Mouse (Mus musculus): ENCODE measurements around the gene Clp1. TPM values are rescaled to one million over a fixed set of nuclear protein-coding genes. Genes with fewer than 3 reads are reported as not detected.

The Clp1 gene
- total RNA-seq, 4 experiments from 2014 or later: 7.4 to 10.4 (median 8.5) TPM

DNA sequence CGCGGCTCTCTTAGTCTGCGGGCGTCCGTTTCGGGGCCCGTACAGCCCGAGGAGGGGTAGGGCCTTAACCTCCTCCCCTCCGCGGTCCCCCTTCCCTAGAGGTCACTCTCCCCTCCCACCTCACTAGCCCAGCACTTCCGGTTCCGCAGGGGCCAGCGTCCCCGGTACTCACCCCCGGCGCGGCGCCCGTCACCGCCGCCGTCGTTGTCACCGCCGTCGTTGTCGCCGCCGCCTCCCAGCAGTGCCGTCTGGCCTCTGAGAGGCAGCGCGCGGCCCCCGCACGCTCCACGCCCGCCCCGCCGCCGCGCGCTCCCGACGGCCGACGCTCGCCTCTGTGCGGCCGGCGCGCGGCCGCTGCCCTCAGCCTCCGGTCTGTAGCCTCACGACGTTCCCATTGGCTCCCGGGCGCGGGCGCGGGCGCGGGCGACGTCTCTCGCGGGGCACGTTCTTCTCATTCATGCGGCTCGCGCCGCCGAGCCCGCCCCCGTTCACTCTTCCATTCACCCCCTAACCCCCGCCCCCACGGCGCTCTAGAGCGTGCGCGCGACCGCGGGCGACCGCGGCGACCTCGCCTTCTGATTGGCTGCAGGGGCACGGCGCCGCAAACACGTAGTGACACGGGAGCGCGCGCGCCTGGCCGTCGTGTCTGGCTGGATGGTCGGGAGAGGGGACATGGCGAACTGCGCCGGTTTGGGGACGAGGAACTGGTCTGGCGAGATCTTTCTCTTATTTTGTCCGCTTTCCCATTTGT lies 12.2 kb downstream of the Clp1 start, which contains the start of gene Zdhhc5:
Gene Zdhhc5 (minus strand): TSS at position 370 of the 751 bp plus-strand sequence.
- peak; percentile 96 to 99 for DNase-seq (ENCODE audit: low spot score in 2 of 2)

DNA sequence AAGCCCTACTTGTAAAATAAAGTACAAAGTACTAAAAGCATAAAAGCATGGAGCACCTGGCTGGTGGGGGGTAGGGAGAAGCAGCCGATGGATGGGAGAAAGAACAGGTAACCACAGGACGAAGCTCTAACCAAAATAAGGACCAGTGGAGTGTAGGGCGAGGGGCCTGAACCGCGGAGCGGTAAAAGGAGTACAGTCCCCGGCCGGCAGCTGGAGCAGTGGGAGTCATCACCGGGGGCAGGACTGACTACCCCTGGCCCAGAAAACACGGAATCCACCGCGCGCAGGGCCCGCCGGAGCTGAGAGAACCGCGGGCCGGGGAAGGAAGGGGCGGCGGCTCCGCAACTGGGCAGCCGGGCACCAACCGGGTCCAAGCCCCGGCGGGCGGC lies 12.7 kb downstream of the Clp1 start:
- peak in 1 of 2 experiments; percentile 33 for DNase-seq (ENCODE audit: low spot score in 2 of 2)

GRCm38 (mm10) chr2:84711898-84712297 lies 15.3 kb downstream of the Clp1 start:
- DNase-seq (ENCODE audit: low spot score in 2 of 2): no peak

DNA sequence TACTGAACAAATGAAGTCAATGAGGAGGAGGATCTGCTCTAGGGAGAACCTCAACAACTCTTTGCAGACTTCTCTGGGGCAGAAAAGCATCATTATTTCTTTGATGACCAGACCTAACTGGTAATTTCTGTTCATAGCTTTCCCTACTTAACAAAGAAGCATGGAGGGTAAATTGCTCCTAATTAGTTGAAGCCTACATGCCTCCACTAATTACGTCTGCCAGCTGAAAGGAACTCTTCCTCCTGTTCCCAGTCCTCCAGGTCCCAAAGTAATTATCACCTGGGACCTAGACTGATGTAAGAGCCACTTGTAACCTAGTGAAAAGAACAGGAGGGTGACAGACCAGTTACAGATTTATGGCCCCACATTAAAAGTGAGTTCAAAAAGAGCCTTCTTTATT lies 19.6 kb downstream of the Clp1 start:
- no peak for DNase-seq (ENCODE audit: low spot score in 2 of 2)

DNA sequence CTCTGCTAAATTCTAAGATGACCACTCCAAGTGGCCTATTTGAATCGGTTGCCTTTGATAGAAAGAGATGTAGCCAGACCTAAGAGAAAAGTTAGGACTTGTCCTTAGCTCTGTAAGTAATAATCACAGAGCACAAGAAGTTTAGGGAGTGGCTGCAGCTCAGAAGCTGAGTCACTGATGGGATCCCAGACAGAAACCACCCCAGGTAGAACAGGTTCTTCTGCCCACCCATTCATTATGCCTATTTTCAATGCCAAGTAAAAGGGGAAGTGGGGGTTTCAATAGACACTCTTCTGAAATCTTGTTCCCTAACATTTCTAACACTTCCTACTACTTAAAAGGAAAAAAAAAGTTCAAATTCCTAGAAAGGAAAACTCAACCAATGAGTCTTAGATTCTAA lies 21.9 kb downstream of the Clp1 start:
- no peak for DNase-seq (ENCODE audit: low spot score in 2 of 2)

GRCm38 (mm10) chr2:84704329-84704728 lies 22.8 kb downstream of the Clp1 start:
- no peak for DNase-seq (ENCODE audit: low spot score in 2 of 2)

DNA sequence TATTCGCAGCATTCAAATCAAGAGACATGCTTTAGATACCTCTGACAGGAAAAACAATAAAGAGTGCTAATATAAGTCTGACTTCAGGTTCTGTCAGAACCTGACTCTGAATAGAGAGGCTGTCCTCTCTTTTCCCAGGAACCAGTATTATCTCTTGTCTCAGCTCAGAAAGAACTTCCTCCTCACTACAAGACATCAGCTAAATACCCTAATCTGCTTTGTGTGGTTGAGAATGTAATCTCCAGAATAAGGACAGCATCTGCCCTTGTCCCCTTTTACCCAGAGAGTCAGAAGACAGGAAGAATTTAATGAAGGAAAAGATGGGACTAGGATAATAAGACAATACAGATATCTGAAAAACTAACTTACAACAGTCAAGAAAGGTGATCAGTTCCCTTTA lies 23.7 kb downstream of the Clp1 start:
- no peak for DNase-seq (ENCODE audit: low spot score in 2 of 2)

DNA sequence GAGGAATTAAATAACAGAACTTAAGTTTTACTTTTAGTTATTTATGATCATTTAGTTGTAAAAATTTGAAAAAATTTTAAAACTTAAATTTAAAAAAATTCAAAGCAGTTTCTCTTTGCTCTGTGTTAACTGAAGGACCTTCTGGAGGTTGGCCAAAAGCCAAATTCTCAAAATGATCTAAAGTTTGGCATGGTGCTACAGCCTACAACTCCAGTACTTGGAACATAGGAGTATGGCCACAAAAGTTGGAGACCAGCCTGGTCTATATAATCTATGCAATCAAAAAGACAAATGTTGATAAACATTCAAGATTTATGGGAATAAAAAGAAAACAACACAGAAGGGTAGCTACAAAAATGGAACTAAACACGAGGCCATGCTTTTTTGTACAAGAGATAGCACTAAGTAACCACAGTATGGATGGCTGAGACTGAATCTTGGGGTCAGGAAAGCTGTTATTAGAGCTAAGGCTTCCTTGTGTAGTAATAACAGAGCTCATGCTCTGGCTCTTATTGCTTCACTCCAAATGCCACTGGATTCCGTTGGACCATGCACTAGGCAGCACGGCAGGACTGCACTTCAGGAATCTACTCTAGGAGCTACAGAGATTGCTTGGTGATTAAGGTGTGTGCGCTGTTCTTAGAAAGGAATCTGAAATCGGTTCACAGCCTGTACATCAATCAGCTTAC lies 32.0 kb downstream of the Clp1 start:
- no peak for DNase-seq (ENCODE audit: low spot score in 2 of 2)

GRCm38 (mm10) chr2:84690050-84690449 lies 37.1 kb downstream of the Clp1 start:
- DNase-seq (ENCODE audit: low spot score in 2 of 2): no peak

GRCm38 (mm10) chr2:84688080-84688844 lies 38.9 kb downstream of the Clp1 start:
- no peak for DNase-seq (ENCODE audit: low spot score in 2 of 2)

DNA sequence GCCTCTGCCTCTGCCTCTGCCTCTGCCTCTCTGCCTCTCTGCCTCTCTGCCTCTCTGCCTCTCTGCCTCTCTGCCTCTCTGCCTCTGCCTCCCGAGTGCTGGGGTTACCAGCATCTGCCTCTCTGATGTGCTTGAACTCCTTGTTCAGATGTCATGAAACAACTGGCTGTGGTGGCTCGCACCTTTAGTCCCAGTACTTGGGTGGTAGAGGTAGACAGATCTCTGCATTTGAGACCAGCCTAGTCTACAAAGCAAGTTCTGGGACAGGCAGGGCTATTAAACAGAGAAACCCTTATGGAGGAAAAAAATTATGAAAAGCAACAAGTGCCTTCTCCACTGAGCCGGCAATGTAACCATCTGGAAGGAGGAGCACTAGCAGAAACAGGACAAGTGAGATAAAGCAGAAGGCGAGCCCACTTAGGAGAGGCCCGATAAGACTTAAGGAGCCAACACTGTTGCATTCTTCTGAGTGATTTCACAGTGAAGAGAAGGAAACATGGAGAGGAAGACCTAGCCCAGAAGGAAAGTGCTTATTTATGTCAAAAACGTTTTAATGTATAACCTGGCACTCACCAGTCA lies 44.5 kb downstream of the Clp1 start:
- no peak for DNase-seq (ENCODE audit: low spot score in 2 of 2)

DNA sequence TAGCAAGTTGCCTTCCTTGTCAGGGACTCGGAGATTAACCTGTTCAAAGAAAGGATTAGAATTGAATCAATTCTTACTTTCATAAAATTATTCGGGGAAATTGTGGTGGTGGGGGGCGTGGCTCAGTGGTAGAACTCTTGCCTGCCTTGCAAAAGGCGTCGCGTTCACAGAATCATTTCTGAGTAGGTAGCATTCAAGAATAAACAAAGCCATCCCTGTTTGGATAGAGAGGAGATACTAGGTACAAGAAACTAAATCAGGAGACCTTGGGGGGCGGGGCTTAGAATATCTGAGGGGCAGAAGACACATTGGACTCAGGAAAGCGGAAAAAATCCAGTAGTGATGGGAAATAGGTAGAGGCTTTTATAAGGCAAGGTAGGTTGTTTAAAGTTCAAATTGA lies 48.1 kb downstream of the Clp1 start, which contains the start of gene Tmx2:
Gene Tmx2 (minus strand): TSS at position 125 of the 400 bp plus-strand sequence.
- no peak for DNase-seq (ENCODE audit: low spot score in 2 of 2)

- DNase-seq (ENCODE audit: low spot score in 2 of 2): peak; percentile 95 to 98
Measured at GRCm38 (mm10) chr2:84677968-84678880, 48.9 kb downstream of the Clp1 start, which contains the start of the genes Gm28635 and Med19. TSS of gene Gm28635 (minus strand) at chr2:84678041. TSS of gene Med19 (plus strand) at chr2:84678402.

- DNase-seq (ENCODE audit: low spot score in 2 of 2): no peak
Measured at GRCm38 (mm10) chr2:84677270-84677967, 49.7 kb downstream of the Clp1 start.

Small RNA genes lying within 50 kb of the gene (microRNA-seq; reads per million reads assigned to microRNA genes)
- gene Mir130a: 1,083 to 1,229 reads per million in 2 experiments

Other genes with a start within 250 kb of the Clp1 start
- gene Ctnnd1, start 76.6 kb downstream of the Clp1 start, total RNA-seq (2022): 10 to 100 TPM; 51.9 to 56.8 (median 53.1) TPM
- not detected for gene Btbd18, start 68.3 kb downstream of the Clp1 start, total RNA-seq (2022)
- gene Selenoh, start 56.6 kb downstream of the Clp1 start, total RNA-seq (2022): 10 to 100 TPM; 24.1 to 33.6 (median 28.4) TPM
- 1 to 10 TPM in 3 of 4 experiments, not detected in 1; 1.5 to 5.7 (median 1.8) TPM for gene Gm28635, start 49.3 kb downstream of the Clp1 start, total RNA-seq (2022)
- 10 to 100 TPM; 29.0 to 33.4 (median 31.7) TPM for gene Med19, start 48.9 kb downstream of the Clp1 start, total RNA-seq (2022)
- gene Tmx2, start 48.2 kb downstream of the Clp1 start, total RNA-seq (2022): 100 to 1,000 TPM; 221 to 271 (median 233) TPM
- 10 to 100 TPM; 34.5 to 41.7 (median 36.3) TPM for gene Zdhhc5, start 12.2 kb downstream of the Clp1 start, total RNA-seq (2022)
- gene Ypel4, start 6.7 kb upstream of the Clp1 start, total RNA-seq (2022): 100 to 1,000 TPM in 1 of 4 experiments, 10 to 100 TPM in 3; 68.7 to 105 (median 85.1) TPM
- gene Gm19426, start 16.3 kb upstream of the Clp1 start, total RNA-seq (2022): 1 to 10 TPM; 1.9 to 4.2 (median 2.5) TPM
- gene Serping1, start 48.1 kb upstream of the Clp1 start, total RNA-seq (2022): 10 to 100 TPM in 2 of 4 experiments, 1 to 10 TPM in 2; 6.2 to 16.4 (median 10.8) TPM
- 1 to 10 TPM; 5.2 to 9.3 (median 5.6) TPM for gene Ube2l6, start 71.5 kb upstream of the Clp1 start, total RNA-seq (2022)
- gene Smtnl1, start 95.3 kb upstream of the Clp1 start, total RNA-seq (2022): not detected
- gene Timm10, start 99.6 kb upstream of the Clp1 start, total RNA-seq (2022): 10 to 100 TPM; 44.2 to 55.4 (median 50.7) TPM
- gene Slc43a1, start 111.5 kb upstream of the Clp1 start, total RNA-seq (2022): 1 to 10 TPM in 1 of 4 experiments, under 1 TPM in 2, not detected in 1; 0.34 to 1.3 (median 0.63) TPM
- 10 to 100 TPM; 63.8 to 85.9 (median 79.0) TPM for gene Rtn4rl2, start 159.4 kb upstream of the Clp1 start, total RNA-seq (2022)
- gene Slc43a3, start 209.2 kb upstream of the Clp1 start, total RNA-seq (2022): 1 to 10 TPM in 3 of 4 experiments, not detected in 1; 1.1 to 3.1 (median 2.1) TPM